Mouse (Mus musculus) E14TG2a.4 (cell line): ENCODE data around the gene Rasd2.

Experiments used
- H3K27me3 ChIP-seq: 2 replicates; pipeline ENCODE4 v1.6.1; 2014; ENCODE audit warnings: low read length, control low read depth; ENCODE audit not compliant: insufficient read depth
- H3K36me3 ChIP-seq: 2 replicates; pipeline ENCODE4 v1.6.1; 2014; ENCODE audit warnings: low read length, control low read depth; ENCODE audit not compliant: insufficient read depth
- H3K4me1 ChIP-seq: replicated peaks from 2 replicates; pipeline ENCODE4 v1.6.1; 2014; ENCODE audit warnings: low read depth, low read length, control low read depth
- H3K4me3 ChIP-seq: replicated peaks from 2 replicates; pipeline ENCODE4 v1.5.1; 2014; ENCODE audit warnings: mild to moderate bottlenecking, low read length
- H3K9me3 ChIP-seq: 2 replicates; pipeline ENCODE4 v1.6.1; 2014; ENCODE audit warnings: low read length, control low read depth
- CTCF ChIP-seq: conservative IDR thresholded peaks from 2 replicates; pipeline ENCODE4 v1.5.1; 2014; ENCODE audit warnings: low read length
- NANOG ChIP-seq: IDR thresholded peaks from 2 replicates; pipeline ENCODE4 v1.6.1; 2014; ENCODE audit warnings: borderline replicate concordance, low read length, mixed read lengths
- POU5F1 ChIP-seq: IDR thresholded peaks from 2 replicates; pipeline ENCODE4 v1.6.1; 2014; ENCODE audit warnings: low read length, borderline replicate concordance

Gene Rasd2

DNA sequence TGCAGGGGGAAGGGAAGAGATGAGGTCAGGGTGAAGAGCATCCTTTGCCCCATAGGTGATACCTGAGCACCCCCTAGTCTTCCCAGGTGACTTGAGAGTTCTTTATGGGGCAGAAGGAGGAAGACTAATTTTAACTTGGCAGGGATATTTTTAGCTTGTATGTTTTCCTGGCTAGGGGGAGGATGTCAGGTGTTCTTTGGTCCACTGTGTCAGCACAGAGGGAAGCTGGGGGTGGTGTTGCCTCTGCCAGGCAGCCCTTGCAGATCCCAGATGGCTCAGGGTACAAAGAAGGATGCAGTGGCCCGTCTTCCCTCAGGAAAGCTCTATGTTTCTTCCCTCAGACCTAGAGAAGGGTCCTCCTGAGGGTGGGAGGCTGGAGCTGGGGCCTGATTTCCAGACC is 13.8 kb upstream of the Rasd2 start:
- peaks cover 23% of the 10 kb centered on the region for H3K4me1 ChIP-seq
- H3K9me3 ChIP-seq: no peaks in the 10 kb centered on the region
- H3K36me3 ChIP-seq: no peaks in the 10 kb centered on the region
- H3K27me3 ChIP-seq: peaks cover 24% of the 10 kb centered on the region
- H3K4me3 ChIP-seq: no peak overlapping the region
- TF ChIP-seq NANOG (no peak), CTCF (no peak), POU5F1 (no peak)

GRCm38 (mm10) chr8:75202041-75202656 is 11.6 kb upstream of the Rasd2 start:
- Histone ChIP-seq H3K36me3 (no peaks in the 10 kb centered on the region), H3K4me3 (no peak overlapping the region), H3K4me1 (peaks cover 17% of the 10 kb centered on the region), H3K27me3 (peaks cover 26% of the 10 kb centered on the region), H3K9me3 (no peaks in the 10 kb centered on the region)
- TF ChIP-seq CTCF: no peak
- no peak for TF ChIP-seq POU5F1
- TF ChIP-seq NANOG: no peak

DNA sequence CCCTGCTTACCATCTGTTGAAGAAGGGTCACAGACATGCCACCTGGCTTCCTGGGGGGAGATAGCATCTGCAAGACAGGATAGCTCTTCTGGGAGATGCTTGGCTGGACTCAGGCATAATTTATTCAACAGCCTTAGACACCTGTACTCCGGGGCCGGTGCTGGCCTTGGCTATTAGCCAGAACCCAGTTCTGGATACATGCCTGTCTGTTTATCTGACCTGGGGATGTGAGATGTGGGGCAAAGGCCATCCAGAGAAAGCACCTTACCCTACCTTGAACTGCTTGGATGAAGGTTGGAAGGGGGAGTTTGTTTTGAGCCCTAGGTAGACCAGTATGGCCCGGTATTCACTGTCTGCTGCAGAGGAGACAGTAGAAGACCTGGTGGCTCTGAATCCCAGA is 10.8 kb upstream of the Rasd2 start:
- no peak overlapping the region for H3K4me3 ChIP-seq
- no peaks in the 10 kb centered on the region for H3K9me3 ChIP-seq
- no peaks in the 10 kb centered on the region for H3K36me3 ChIP-seq
- H3K27me3 ChIP-seq: peaks cover 34% of the 10 kb centered on the region
- H3K4me1 ChIP-seq: peaks cover 17% of the 10 kb centered on the region
- no peak for TF ChIP-seq POU5F1
- TF ChIP-seq NANOG: no peak
- no peak for TF ChIP-seq CTCF

- H3K36me3 ChIP-seq: no peaks in the 10 kb centered on the region
- peaks cover 17% of the 10 kb centered on the region for H3K4me1 ChIP-seq
- TF ChIP-seq CTCF (no peak), POU5F1 (no peak), NANOG (no peak)
- H3K27me3 ChIP-seq: peaks cover 39% of the 10 kb centered on the region
- H3K4me3 ChIP-seq: no peak overlapping the region
- no peaks in the 10 kb centered on the region for H3K9me3 ChIP-seq
These were observed 10.3 kb upstream of the Rasd2 start for GRCm38 (mm10) chr8:75203420-75203819.

DNA sequence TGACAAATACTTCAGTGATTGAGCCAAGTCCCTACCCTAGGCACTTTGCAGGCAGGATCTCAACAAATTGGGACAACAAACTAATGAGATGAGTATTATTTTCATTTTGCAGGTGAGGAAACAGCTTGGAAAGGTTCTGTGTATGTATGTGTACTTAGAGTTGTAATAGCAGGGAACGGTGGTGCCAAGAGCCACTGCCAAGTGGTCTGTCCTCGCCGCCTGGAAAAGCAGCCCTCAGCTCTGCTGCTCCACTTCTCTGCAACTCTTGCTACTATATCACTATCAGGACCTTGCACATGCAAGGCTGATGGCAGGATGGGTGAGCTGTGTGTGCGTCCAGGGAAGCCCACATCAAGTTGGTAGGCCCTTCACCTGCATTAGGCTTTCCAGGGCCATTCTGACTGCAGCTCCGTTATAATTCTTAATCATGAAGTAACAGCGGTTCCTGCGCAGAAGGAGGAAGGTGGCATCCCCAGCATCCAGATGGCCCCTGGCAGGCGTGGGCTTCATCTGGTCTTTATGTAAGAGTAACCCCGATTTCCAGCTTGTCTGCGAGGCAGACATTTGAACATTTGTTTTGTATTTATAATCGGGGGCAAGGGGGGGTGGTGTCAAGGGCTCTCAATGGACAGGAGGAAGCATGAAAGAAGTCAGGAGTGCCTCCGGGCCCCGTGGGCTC is 9.4 kb upstream of the Rasd2 start:
- TF ChIP-seq POU5F1: no peak
- no peak for TF ChIP-seq CTCF
- no peak for TF ChIP-seq NANOG
- H3K27me3 ChIP-seq: peaks cover 48% of the 10 kb centered on the region

GRCm38 (mm10) chr8:75211461-75211860 is 2.3 kb upstream of the Rasd2 start:
- TF ChIP-seq NANOG: no peak
- TF ChIP-seq POU5F1: no peak
- TF ChIP-seq CTCF: no peak
- Histone ChIP-seq H3K9me3 (no peaks in the 10 kb centered on the region; the same call in 1 of the 2 replicates), H3K4me3 (no peak overlapping the region), H3K36me3 (no peaks in the 10 kb centered on the region), H3K27me3 (peaks cover 90% of the 10 kb centered on the region), H3K4me1 (peaks cover 17% of the 10 kb centered on the region)

More for the DNA sequence above, 9.4 kb upstream of the Rasd2 start:
- Histone ChIP-seq H3K4me3 (no peak overlapping the region), H3K4me1 (peaks cover 9% of the 10 kb centered on the region), H3K36me3 (no peaks in the 10 kb centered on the region), H3K9me3 (no peaks in the 10 kb centered on the region)

- Histone ChIP-seq H3K27me3 (peaks cover 95% of the 10 kb centered on the region), H3K4me3 (peak overlapping the region; percentile 80), H3K4me1 (peaks cover 17% of the 10 kb centered on the region), H3K9me3 (no peaks in the 10 kb centered on the region; the same call in 1 of the 2 replicates), H3K36me3 (no peaks in the 10 kb centered on the region)
- TF ChIP-seq NANOG (no peak), POU5F1 (no peak), CTCF (no peak)
These were observed 975 bp upstream of the Rasd2 start for GRCm38 (mm10) chr8:75212631-75213306.

GRCm38 (mm10) chr8:75213307-75213651 is 465 bp upstream of the Rasd2 start:
- H3K4me1 ChIP-seq: peaks cover 17% of the 10 kb centered on the region
- H3K4me3 ChIP-seq: peak overlapping the region; percentile 80
- TF ChIP-seq CTCF: no peak
- TF ChIP-seq POU5F1: no peak
- no peak for TF ChIP-seq NANOG
- no peaks in the 10 kb centered on the region; the same call in 1 of the 2 replicates for H3K9me3 ChIP-seq
- H3K27me3 ChIP-seq: peaks cover 90% of the 10 kb centered on the region
- H3K36me3 ChIP-seq: no peaks in the 10 kb centered on the region

DNA sequence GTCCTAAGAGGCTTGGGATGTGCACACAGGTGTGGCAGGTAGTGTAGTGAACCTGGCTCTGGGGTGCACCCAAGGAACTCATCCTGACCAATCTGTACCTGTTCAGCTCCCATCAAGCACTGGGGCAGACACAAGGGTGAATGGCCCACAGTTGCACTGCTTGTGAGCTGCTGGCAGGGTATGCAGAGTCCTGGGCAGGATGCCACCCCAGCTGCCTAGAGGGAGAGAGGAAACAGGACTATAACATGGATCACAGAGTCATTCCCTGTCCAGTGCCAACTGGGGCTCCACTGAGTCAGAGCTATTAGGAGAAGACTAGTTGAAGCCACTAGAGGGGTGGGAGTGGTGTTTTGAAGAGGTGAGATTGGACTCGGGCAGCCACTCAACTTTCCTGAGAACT is 1.3 kb downstream of the Rasd2 start:
- Histone ChIP-seq H3K27me3 (peaks cover 76% of the 10 kb centered on the region), H3K4me3 (no peak overlapping the region), H3K36me3 (no peaks in the 10 kb centered on the region), H3K9me3 (no peaks in the 10 kb centered on the region; the same call in 1 of the 2 replicates), H3K4me1 (peaks cover 17% of the 10 kb centered on the region)
- TF ChIP-seq CTCF: no peak
- no peak for TF ChIP-seq POU5F1
- TF ChIP-seq NANOG: no peak
